Mouse (Mus musculus) G1E (cell line): ENCODE measurements around the gene Ly9.

Experiments
- CTCF ChIP-seq: IDR thresholded peaks from 2 replicates; pipeline ENCODE4 v1.5.1; 2012; ENCODE audit warnings: low read depth, low read length, inconsistent platforms, mixed read lengths
- GATA1 ChIP-seq: IDR thresholded peaks from 2 replicates; pipeline ENCODE4 v1.6.1; 2012; ENCODE audit warnings: borderline replicate concordance, low read length, inconsistent platforms, mixed read lengths
- GATA2 ChIP-seq: IDR thresholded peaks from 2 replicates; pipeline ENCODE4 v1.6.1; 2012; ENCODE audit warnings: low read depth, low read length, inconsistent platforms, borderline replicate concordance
- TAL1 ChIP-seq: conservative IDR thresholded peaks from 2 replicates; pipeline ENCODE4 v1.6.1; 2012; ENCODE audit warnings: low read depth, low read length, inconsistent platforms, mixed read lengths

GRCm38 (mm10) chr1:171635696-171636095 is 28.5 kb upstream of the Ly9 start:
- TF ChIP-seq CTCF (no peak), TAL1 (no peak), GATA2 (no peak), GATA1 (no peak)
